Mouse (Mus musculus) NIH3T3 (cell line): ENCODE results near the gene Stfa2l1.
"Not testable (repeated sequence)": the region's sequence is repeated elsewhere in the genome, so short reads cannot be mapped to it uniquely, and the experiment has no call there.

ENCODE experiments used
- DNase-seq: peaks from one replicate; pipeline ENCODE4 v3.0.0-alpha.2; 2012; ENCODE audit warnings: low read depth

The Stfa2l1 gene

DNA sequence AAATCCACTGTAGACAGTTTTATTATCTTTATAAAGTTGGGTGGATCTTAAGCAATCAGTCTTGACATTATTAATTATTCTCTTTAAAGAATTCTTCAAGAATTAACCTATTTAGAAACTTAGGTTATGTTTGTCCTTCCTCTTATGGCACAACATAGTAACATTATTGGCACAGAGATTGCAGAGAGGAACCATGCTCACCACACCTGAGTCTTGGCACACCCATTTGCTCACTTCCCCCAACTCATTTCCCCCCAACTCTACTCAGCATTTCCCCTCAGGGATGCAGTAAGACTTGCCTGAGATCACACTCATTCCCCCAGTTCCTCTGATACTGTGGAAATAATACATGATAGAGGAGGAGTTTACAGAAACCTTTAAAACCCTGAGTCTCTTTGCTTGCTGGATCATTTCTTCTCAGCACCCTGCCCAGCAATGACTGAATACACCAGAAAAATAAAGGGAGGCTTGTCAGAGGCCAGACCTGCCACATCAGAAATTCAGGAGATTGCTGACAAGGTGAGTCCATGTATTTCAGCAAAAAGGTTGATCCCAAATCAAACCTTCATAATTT lies at the start of gene Stfa2l1:
Stfa2l1 (plus strand) TSS at position 410 of the 574 bp plus-strand sequence.
- no peak for DNase-seq

DNA sequence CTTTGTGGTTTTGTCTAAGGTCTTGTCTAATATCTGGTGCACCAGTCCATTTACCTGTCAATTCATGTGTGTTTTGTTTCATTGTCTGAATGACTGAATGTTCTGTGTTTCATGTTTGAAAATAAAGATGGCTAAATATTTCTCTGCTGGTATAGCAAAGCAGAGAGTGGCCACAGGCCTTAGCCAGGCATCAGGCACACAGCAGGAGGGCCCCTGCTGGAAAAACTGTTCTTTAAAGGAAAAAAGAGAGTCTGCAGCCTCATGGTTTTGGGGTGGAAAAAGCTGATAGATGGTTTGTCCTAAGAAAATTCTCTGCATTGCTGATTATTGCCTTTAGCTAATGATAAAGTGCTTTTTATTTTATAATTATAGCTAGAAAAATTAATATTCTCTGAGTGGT lies 45.1 kb upstream of the Stfa2l1 start:
- DNase-seq: not testable (repeated sequence)

DNA sequence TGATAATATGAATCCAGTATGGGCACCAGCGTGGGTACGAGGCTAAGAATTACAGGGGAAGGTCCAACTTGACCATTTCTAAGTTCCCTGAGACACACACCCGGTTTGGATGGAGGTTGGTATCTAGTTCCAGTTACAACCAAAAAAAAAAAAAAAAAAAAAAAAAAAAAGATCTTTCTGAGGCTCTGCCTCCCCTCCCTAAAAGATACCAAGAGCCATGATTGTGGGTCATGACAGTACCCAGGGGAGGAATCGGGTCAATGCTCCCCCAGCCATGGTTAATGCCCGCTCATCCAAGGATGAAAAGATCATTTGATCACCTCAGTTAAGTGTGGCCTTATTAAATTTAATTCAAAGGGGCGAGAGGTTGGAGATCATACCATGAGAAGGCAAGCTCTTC lies 40.9 kb upstream of the Stfa2l1 start:
- DNase-seq: not testable (repeated sequence)

DNA sequence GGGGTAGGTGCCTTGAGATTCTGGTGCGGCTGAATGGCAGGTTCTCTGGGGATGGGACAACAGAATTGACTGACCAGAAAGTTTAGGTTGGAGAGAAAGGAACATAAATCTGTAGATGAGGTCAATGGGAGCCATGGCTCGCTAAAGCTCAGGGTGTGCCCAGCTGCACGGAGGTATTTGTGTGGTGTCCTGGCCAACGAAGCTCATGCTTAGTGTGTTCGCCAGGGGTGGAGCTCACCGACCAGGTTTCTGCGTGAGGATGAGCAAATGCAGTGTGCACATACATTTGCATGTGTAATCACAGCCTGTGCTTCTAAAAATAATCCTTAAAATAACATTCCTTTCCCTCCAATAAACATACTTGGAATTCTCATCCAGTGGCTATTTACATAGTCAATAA lies 28.5 kb upstream of the Stfa2l1 start:
- DNase-seq: no peak

DNA sequence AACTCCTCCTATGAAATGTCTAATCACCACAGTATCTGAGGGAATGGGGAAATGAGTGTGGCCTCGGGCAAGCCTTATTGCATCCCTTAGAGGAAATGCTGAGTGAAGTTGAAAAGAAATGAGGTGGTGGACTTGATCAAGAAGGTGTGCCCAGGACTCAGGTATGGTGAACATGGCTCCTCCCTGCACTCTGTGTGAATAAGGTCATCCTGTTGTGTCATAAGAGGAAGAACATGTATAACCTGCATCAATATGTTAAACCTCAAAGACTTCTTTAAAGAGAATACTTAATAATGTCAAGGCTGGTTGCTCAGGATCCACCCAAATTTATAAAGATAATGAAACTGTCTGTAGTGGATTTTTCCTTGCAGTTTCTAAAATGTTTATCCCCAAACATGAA lies 25.5 kb upstream of the Stfa2l1 start, which contains the start of gene Csta1:
Csta1 (minus strand) TSS at position 101 of the 400 bp plus-strand sequence.
- no peak for DNase-seq

DNA sequence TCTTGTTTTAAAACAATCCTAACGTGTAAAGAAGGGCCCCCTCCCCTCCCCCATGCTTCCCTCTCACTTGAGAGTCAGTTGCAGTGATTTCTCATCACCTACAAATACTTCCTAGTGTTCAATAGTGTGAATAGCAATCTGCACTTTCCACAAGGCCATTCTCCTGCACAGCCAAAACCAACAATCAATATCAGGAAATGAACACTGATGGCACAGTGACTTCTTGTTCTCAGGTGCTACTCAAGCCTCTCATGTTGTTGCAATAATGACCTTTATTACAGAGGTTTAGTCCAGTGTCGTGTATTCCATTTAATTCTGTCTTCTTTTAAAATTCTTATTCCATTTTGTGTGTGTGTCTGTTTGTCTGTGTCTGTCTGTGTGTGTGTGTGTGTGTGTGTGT lies 18.4 kb upstream of the Stfa2l1 start:
- DNase-seq: no peak

DNA sequence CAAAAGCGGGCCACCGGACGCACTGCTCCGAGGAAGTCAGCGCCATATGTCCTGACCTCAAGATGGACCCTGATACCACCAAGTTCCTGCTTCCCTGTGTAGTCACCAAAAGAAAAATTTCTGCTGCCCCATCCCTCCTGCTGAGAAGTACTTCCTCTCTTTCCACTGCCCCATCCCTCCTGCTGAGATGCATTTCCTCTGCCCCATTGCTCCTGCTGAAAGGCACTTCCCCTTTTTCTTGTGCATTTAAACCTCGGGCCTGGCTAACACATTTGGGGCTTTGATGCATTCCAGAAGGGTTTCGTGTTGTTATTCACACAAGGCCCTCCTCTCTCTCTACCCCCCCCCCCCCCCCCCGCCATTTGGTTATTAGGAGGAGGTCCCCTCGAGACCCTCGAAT lies 11.2 kb downstream of the Stfa2l1 start:
- DNase-seq: not testable (repeated sequence)

DNA sequence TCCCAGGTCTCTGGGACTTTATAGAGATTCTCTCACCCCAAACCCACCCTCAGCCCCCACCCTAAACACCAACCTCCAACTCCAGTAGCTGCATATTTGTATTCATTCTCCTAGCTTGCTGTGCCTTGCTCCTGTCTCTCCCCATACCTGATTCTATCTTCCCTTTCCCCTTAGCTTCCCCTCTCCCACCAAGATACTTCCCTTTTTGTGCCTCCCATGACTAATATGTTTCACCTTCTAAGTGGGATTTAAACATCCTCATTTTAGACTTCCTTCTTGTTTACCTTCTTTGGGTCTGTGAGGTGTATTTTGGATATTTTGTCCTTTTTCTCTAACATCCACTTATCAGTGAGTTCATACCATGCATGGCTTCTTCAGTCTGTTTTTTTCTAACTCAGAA lies 19.5 kb downstream of the Stfa2l1 start:
- no peak for DNase-seq

DNA sequence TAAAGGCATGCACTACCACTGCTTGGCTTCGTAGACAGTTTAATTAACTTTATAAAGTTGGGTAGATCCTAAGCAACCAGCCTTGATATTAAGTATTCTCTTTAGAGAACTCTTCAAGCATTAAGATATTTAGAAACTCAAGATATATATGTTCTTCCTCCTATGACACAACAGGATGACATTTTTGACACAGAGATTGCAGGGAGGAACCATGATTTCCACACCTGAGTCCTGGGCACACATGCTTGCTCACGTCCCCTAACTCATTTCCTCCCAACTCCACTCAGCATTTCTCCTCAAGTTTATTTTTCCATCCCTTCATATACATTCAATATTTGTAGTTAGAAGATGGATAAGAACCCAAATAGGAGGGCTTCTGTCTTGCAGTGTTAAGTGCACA lies 23.3 kb downstream of the Stfa2l1 start:
- DNase-seq: no peak

DNA sequence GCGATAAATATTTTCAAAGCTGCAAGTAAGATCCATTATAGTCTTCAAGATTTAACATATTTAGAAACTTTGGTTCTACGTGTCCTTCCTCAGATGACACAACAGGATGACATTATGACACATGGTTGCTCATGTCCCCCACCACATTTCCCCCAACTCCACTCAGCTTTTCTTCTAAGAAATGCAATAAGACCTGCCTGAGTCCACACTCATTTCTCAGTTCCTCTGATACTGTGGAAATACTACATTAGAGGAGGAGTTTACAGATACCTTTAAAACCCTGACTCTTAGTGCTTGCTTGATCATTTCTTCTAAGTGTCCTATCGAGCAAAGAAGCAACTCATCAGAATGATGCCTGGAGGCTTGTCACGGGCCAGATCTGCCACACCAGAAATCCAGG lies 27.3 kb downstream of the Stfa2l1 start, which contains the start of gene Gm5483:
Gm5483 (plus strand) TSS at position 301 of the 400 bp plus-strand sequence.
- not testable (repeated sequence) for DNase-seq

DNA sequence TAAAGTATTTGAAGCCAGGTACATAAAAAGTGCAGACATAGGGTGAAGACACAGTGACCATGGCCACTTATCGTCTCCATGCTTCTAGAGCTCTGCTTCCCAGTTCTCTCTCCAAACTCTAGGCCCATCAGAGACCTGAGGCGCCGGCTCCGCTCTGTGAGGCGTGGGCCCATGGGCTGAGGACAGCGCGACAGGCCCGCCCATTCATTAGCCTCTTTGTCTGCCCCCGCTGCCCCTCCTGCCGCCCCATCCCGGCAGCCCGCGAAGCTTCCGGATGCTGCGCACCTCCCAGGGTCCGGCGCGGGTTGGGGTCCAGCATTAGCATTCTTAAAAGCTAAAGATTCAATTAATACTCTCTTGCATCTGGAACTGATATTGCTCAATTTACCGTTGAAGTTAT lies 42.6 kb downstream of the Stfa2l1 start:
- no peak for DNase-seq

DNA sequence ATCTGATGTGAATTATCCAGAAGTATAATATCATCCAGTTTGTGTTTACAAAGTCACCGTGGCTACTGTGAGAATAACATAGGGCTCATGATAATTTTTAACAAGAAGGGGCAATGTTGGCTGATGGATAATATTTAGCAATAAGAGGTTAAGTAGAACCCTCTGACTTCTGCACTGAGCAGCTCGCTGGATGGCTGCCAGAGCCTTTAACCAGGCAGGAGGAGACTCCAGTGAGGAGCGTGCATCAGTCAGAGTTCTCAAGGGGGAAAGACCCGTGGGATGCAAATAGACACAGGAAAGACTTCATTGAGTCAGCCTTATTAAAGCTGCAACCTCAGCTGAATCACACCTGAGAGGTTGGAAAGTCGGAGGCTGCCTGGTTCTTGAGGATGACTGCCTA lies 47.2 kb downstream of the Stfa2l1 start:
- no peak for DNase-seq

DNA sequence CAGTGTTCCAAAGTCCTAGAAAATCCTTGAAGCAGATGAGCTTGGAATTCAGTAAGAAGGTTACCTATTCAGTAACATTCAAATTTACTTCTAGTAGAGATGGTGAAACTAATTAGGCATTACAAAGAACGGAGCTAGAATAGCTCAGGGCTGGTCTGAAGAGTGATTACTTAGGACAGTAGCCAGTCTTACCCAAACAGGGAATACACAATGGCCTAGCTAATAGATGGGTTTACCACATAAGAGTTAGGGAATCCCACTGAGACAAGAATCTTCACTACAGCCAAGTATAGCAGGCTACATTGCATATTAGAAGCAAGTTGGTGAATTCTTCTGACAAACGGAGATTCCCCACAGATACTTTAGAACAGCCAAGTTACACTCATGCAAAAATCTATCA lies 49.1 kb downstream of the Stfa2l1 start:
- not testable (repeated sequence) for DNase-seq

DNA sequence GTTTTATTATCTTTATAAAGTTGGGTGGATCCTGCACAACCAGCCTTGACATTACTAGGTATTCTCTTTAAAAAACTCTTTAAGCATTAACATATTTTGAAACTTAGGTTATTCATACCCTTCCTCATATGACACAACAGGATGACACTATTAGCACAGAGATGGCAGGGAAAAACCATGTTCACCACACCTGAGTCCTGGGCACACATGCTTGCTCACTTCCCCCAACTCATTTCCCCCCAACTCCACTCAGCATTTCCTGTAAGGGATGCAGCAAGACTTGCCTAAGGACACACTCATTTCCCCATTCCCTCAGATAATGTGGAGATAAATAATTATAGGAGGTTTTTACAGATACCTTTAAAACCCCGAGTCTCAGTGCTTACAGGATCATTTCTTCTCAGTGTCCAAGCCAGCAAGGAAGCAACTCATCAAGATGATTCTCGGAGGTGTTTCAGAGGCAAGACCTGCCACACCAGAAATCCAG lies 53.4 kb downstream of the Stfa2l1 start, which contains the start of gene Gm5416:
Gm5416 (plus strand) TSS at position 437 of the 487 bp plus-strand sequence.
- DNase-seq: no peak
